Mouse (Mus musculus) CH12.LX (cell line): ENCODE measurements around the gene Wdr24.

Experiments used
- HCFC1 ChIP-seq: IDR thresholded peaks from 2 replicates; pipeline ENCODE4 v1.6.1; 2012; ENCODE audit warnings: low read depth, mild to moderate bottlenecking, inconsistent platforms, low read length, improper control_type of control experiment
- TBP ChIP-seq: conservative IDR thresholded peaks from 2 replicates; pipeline ENCODE4 v1.6.1; 2011; ENCODE audit warnings: low read depth, low read length, improper control_type of control experiment

DNA sequence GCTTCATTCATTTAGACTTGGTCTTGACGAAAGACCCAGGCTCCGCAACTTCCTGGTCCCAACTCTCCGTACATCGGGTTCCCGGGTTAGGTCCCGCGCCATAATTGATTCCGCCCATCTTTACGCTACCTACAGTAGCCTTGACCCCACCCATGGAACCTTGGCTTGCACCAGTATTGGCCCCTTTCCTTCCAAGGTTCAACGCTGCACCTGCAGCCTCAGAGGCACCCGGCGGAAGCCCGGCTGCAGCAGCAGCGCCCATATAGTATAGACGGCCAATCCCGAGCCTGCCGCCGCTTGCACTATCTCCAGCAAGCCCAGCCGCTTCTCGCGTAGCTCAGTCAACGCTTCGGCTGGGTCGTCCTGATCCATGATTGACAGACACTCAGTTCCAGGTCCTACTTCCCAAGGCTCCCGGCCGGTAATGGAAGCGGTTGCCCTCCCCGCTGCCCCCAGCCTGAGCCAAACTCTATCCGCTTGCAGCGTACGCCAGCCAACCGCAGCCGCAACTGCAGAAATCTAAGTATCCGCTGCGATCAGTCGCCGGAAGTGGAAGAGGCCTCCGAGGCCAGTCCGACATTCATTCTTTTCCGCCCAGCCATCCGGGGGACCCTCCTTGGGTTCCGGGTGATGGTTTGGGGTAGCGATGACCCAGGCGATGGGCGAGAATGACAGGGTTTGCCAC is 31.4 kb upstream of the Wdr24 start:
- TF ChIP-seq HCFC1 (peak; percentile 92), TBP (peak; percentile 63; the same call in 1 of the 2 replicates)
